Mouse (Mus musculus) stomach, embryonic 16.5 days (tissue): ENCODE data around the gene Nr4a3. TPM values are rescaled to one million over a fixed set of nuclear protein-coding genes. Genes with fewer than 3 reads are reported as not detected.

Experiments
- ATAC-seq: fragments of 200-750 bp; cut with Nextera tagmentation; 2 replicates; pipeline ENCODE4 v1.8.0; 2017; ENCODE audit warnings: moderate number of reproducible peaks, moderate TSS enrichment; ENCODE audit not compliant: insufficient read depth, low FRiP score
- H3K27ac ChIP-seq: fragments of 300-500 bp; sonication (generic); 2 replicates; pipeline ENCODE4 v1.5.1; 2014; ENCODE audit warnings: low read length
- H3K27me3 ChIP-seq: fragments of 300-500 bp; sonication (generic); 2 replicates; pipeline ENCODE4 v1.6.1; 2014; ENCODE audit warnings: low read length, control low read depth, mixed read lengths; ENCODE audit not compliant: control insufficient read depth, insufficient read depth
- H3K36me3 ChIP-seq: fragments of 300-500 bp; sonication (generic); 2 replicates; pipeline ENCODE4 v1.6.1; 2014; ENCODE audit warnings: low read length; ENCODE audit not compliant: control insufficient read depth, insufficient read depth
- H3K4me1 ChIP-seq: fragments of 300-500 bp; sonication (generic); 2 replicates; pipeline ENCODE4 v1.6.1; 2014; ENCODE audit warnings: low read length, control low read depth, mixed read lengths; ENCODE audit not compliant: control insufficient read depth, insufficient read depth
- H3K4me2 ChIP-seq: fragments of 300-500 bp; sonication (generic); 2 replicates; pipeline ENCODE4 v1.6.1; 2014; ENCODE audit warnings: low read depth, low read length, mixed read lengths
- H3K4me3 ChIP-seq: fragments of 300-500 bp; sonication (generic); replicated peaks from 2 replicates; pipeline ENCODE4 v1.5.1; 2014; ENCODE audit warnings: mild to moderate bottlenecking, low read length
- H3K9ac ChIP-seq: fragments of 300-500 bp; sonication (generic); 2 replicates; pipeline ENCODE4 v1.6.1; 2014; ENCODE audit warnings: low read length
- H3K9me3 ChIP-seq: fragments of 300-500 bp; sonication (generic); replicated peaks from 2 replicates; pipeline ENCODE4 v1.6.1; 2016; ENCODE audit warnings: low read length, control low read depth; ENCODE audit not compliant: control insufficient read depth
- WGBS: fragments of 180-500 bp; shearing (Covaris S2); extraction: QIAGEN DNeasy Blood & Tissue Kit; methylation state at CpG from one replicate; pipeline ENCODE4 v1.1.7; 2014; 5-methylcytosine and 5-hydroxymethylcytosine counted together
- polyA plus RNA-seq: library from polyadenylated mRNA; unstranded; fragments of >200 nt; fragmentation: Nextera tagmentation; extraction: Ambion mirVana; gene quantifications from 2 replicates; pipeline ENCODE4 v1.2.1, GENCODE M21; 2015

Gene Nr4a3
- polyA plus RNA-seq, 1 experiment from 2014 or later = 0.13 TPM

DNA sequence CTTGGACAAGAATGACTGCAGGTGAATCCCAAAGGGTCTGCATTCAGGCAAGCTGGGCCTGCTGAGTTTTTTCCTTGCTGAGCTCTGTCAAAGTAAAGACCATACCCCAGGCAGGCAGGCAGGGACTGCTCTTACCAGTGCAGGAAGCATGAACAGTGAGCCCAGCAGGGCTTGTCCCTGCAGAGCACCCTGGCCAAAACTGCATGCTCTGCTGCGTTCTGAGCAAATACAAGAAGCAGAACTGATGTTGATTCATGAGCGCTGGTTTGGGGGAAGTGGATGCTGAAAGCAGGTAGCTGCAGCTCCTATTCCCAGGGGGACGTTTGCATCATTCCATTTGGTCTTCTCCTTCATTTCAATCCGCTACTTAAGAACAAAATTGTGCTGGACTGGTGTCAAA lies 19.4 kb downstream of the Nr4a3 start:
- Histone ChIP-seq H3K27me3 (no peaks in the 10 kb centered on the region), H3K9ac (no peak overlapping the region), H3K27ac (no peak overlapping the region), H3K4me3 (no peak overlapping the region), H3K4me1 (no peaks in the 10 kb centered on the region), H3K9me3 (no peaks in the 10 kb centered on the region), H3K4me2 (no peak overlapping the region), H3K36me3 (no peaks in the 10 kb centered on the region)
- no peak for ATAC-seq
- WGBS = 42% methylated on average over 4 of the region's 4 CpGs

DNA sequence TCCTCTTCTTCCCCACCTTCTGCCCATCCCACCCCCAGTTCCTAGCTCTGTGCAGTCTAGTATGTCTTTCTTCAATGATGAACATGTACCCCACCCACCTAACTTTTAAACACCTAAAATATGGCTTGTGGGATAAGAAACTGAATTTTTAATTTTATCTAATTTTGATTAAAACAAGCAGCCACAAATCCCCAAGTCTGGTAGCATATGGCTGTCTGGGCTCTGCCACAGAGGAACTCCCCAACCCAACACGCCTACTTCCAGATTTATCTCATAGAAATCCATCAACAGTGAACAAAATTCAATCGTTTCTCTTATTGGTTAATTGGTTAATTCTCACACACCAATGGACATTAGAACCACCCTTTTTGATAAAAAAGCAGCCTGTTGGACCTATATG lies 21.7 kb downstream of the Nr4a3 start:
- no peaks in the 10 kb centered on the region for H3K27me3 ChIP-seq
- no peak overlapping the region for H3K27ac ChIP-seq
- no peak overlapping the region for H3K9ac ChIP-seq
- no peak overlapping the region for H3K4me3 ChIP-seq
- 86% methylated on average over 2 of the region's 2 CpGs for WGBS
- no peak overlapping the region for H3K4me2 ChIP-seq
- no peak for ATAC-seq
- H3K36me3 ChIP-seq = no peaks in the 10 kb centered on the region
- H3K4me1 ChIP-seq = no peaks in the 10 kb centered on the region
- H3K9me3 ChIP-seq = no peaks in the 10 kb centered on the region

DNA sequence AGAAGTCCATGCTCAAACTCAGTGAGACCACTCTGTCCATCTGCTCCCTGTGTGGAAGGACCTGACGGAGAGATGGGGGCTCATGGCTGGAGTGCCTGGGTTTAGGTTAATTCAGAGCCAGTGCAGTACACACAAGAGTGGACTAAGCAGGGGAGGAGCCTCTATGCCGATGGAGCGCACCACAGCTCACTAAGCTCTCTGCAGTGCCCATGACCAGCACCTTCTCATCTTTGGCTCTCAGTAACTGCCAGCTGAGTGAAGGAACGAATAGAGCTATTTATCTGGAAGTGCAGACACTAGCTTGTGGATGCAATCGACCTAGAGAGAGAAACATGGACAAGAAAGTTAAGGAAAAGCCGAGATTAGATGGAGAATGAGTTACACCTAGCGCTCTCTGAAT lies 24.2 kb downstream of the Nr4a3 start:
- H3K9me3 ChIP-seq = no peaks in the 10 kb centered on the region
- H3K4me2 ChIP-seq = no peak overlapping the region
- no peak for ATAC-seq
- no peaks in the 10 kb centered on the region for H3K27me3 ChIP-seq
- no peak overlapping the region for H3K9ac ChIP-seq
- H3K4me3 ChIP-seq = no peak overlapping the region
- H3K4me1 ChIP-seq = no peaks in the 10 kb centered on the region
- H3K36me3 ChIP-seq = no peaks in the 10 kb centered on the region
- no peak overlapping the region for H3K27ac ChIP-seq
- WGBS = 70% methylated on average over 7 of the region's 7 CpGs

- H3K9me3 ChIP-seq = no peaks in the 10 kb centered on the region
- no peak overlapping the region for H3K27ac ChIP-seq
- H3K4me3 ChIP-seq = no peak overlapping the region
- no peaks in the 10 kb centered on the region for H3K27me3 ChIP-seq
- H3K9ac ChIP-seq = no peak overlapping the region
- ATAC-seq = no peak
- no peaks in the 10 kb centered on the region for H3K36me3 ChIP-seq
- WGBS = 71% methylated on average over 3 of the region's 3 CpGs
- no peak overlapping the region for H3K4me2 ChIP-seq
- H3K4me1 ChIP-seq = peaks cover 6% of the 10 kb centered on the region; the same call in 1 of the 2 replicates
Observed at GRCm38 (mm10) chr4:48072006-48072405, 27.1 kb downstream of the Nr4a3 start.

DNA sequence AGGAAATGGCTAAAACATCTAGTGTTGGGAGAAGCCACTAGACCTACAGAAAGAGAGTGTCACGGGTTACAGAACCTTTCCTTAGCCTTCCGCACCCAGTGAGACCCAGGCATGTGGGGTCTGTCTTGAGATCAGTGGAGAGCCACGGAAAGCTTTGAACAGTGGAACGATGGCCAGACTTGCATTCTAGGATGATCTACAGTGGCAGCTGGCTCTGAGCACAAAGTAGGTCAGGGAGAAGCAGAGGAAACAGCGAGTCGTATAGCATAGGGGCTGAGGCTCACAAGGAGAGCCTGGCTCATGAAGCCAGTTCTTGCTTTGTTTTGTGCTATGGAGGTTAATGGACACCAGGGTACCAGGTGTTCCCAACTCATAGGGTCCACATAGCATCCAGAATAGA lies 28.4 kb downstream of the Nr4a3 start:
- H3K27ac ChIP-seq = no peak overlapping the region
- H3K4me1 ChIP-seq = peaks cover 6% of the 10 kb centered on the region; the same call in 1 of the 2 replicates
- no peaks in the 10 kb centered on the region for H3K27me3 ChIP-seq
- no peak for ATAC-seq
- no peak overlapping the region for H3K9ac ChIP-seq
- H3K4me3 ChIP-seq = no peak overlapping the region
- no peak overlapping the region for H3K4me2 ChIP-seq
- H3K9me3 ChIP-seq = no peaks in the 10 kb centered on the region
- no peaks in the 10 kb centered on the region for H3K36me3 ChIP-seq
- WGBS = 85% methylated on average over 6 of the region's 6 CpGs

DNA sequence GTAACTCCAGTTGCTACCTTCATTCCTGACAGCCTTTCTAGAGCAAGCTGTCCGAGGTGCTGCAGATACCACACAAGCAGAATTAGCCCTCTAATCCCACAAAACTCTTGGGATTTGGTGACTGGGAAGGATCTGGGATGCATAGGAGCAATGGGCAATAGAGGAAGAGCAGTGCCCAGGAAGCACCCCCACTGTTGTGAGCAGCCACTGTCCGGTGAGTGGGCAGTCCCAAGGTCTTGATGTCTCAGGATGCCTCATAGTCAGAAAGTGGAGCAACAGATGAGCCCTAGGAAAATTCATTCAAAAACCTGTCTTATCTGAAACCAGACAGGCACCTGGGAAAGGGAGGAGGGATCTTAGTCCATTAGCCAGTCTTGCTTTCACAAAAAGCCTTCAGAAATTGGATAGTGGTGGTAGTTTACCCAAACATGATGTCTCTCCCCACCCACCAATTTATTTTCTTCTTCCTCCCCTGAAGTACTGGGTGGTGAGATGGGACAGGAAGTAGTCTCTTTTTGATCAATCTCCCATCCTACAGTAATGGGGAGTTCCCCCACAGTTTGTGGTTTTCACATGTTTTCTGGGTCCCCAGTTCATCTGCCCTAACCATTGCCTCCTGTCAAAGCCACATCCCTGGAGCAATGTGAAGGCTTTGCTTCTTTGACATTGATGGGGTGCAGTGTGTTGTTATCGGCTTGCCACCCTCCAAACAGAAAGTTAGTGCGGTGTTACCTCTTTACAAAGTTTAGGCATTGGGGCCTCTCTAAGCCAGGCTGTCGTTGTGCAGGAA lies 29.7 kb downstream of the Nr4a3 start:
- no peak overlapping the region for H3K4me2 ChIP-seq
- peaks cover 6% of the 10 kb centered on the region; the same call in 1 of the 2 replicates for H3K4me1 ChIP-seq
- H3K27me3 ChIP-seq = no peaks in the 10 kb centered on the region
- H3K9ac ChIP-seq = no peak overlapping the region
- no peaks in the 10 kb centered on the region for H3K9me3 ChIP-seq
- WGBS = 85% methylated on average over 5 of the region's 5 CpGs
- no peak overlapping the region for H3K27ac ChIP-seq
- no peak overlapping the region for H3K4me3 ChIP-seq
- H3K36me3 ChIP-seq = no peaks in the 10 kb centered on the region
- ATAC-seq = no peak

- Histone ChIP-seq H3K4me3 (no peak overlapping the region), H3K4me2 (no peak overlapping the region), H3K36me3 (no peaks in the 10 kb centered on the region), H3K27me3 (no peaks in the 10 kb centered on the region), H3K9me3 (no peaks in the 10 kb centered on the region), H3K4me1 (peaks cover 6% of the 10 kb centered on the region; the same call in 1 of the 2 replicates), H3K27ac (no peak overlapping the region), H3K9ac (no peak overlapping the region)
- WGBS = 57% methylated on average over 13 of the region's 13 CpGs
- peak; percentile 47 for ATAC-seq
Observed at GRCm38 (mm10) chr4:48076693-48077471, 31.9 kb downstream of the Nr4a3 start.

DNA sequence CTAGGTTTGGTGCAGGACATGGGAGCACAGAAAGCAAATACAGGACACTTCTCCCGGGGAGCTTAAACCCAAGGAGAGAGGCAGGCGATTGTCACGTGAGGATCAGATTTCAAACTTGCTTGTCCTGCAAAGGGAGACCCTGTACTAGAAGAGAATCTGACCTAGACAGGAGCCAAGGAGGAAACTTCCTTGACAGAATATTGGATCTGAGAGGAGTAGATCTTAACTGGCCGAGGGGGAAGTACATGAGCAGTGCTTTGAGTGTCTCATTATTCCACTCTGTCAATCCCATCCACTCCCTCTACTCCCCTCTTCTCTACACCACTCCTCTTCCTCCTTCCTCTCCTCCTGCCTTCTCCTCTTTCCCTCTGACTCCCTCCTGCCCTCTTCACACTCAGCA lies 33.3 kb downstream of the Nr4a3 start:
- Histone ChIP-seq H3K9ac (no peak overlapping the region), H3K27ac (no peak overlapping the region), H3K27me3 (no peaks in the 10 kb centered on the region), H3K9me3 (no peaks in the 10 kb centered on the region), H3K4me1 (peaks cover 6% of the 10 kb centered on the region; the same call in 1 of the 2 replicates), H3K4me3 (no peak overlapping the region), H3K4me2 (no peak overlapping the region), H3K36me3 (no peaks in the 10 kb centered on the region)
- WGBS = 9% methylated on average over 4 of the region's 4 CpGs
- peak; percentile 13; the same call in 1 of the 2 replicates for ATAC-seq
